Mouse (Mus musculus) heart, embryonic 14.5 days (tissue): ENCODE measurements around the gene Gtf2h5. TPM values are rescaled to one million over a fixed set of nuclear protein-coding genes. Genes with fewer than 3 reads are reported as not detected.

Experiments used
- ATAC-seq: fragments of 200-750 bp; cut with Nextera tagmentation; 2 replicates; pipeline ENCODE4 v1.8.0; 2017; ENCODE audit warnings: low read depth, moderate TSS enrichment; ENCODE audit not compliant: insufficient number of reproducible peaks, insufficient read depth, low FRiP score
- H3K27ac ChIP-seq, 2 experiments: fragments of 200-500 bp in 1 of 2; fragments of 300-500 bp in 1 of 2; sonication (generic) in 1 of 2; replicated peaks in 1 of 2; 2 replicates each; pipeline ENCODE4 v1.5.1; 2012 to 2014; ENCODE audit warnings: low read depth in 2 of 2, low read length in 2 of 2, control low read depth in 1 of 2, mild to moderate bottlenecking in 1 of 2, mixed read lengths in 1 of 2; ENCODE audit not compliant: control insufficient read depth in 1 of 2, insufficient read depth in 1 of 2
- H3K27me3 ChIP-seq: fragments of 300-500 bp; sonication (generic); 2 replicates; pipeline ENCODE4 v1.6.1; 2014; ENCODE audit warnings: mild to moderate bottlenecking, low read length, control low read depth; ENCODE audit not compliant: control insufficient read depth, insufficient read depth
- H3K36me3 ChIP-seq: fragments of 300-500 bp; sonication (generic); 2 replicates; pipeline ENCODE4 v1.6.1; 2014; ENCODE audit warnings: mild to moderate bottlenecking, control low read depth, low read length, mixed read lengths; ENCODE audit not compliant: control insufficient read depth, insufficient read depth
- H3K4me1 ChIP-seq, 2 experiments: fragments of 200-500 bp in 1 of 2; fragments of 300-500 bp in 1 of 2; sonication (generic) in 1 of 2; 2 replicates each; pipeline ENCODE4 v1.6.1; 2012 to 2014; ENCODE audit warnings: low read length in 2 of 2, control low read depth in 1 of 2, mixed read lengths in 1 of 2; ENCODE audit not compliant: control insufficient read depth in 2 of 2, insufficient read depth in 2 of 2
- H3K4me2 ChIP-seq: fragments of 300-500 bp; sonication (generic); 2 replicates; pipeline ENCODE4 v1.6.1; 2014; ENCODE audit warnings: mild to moderate bottlenecking, low read length
- H3K4me3 ChIP-seq, 2 experiments: fragments of 200-500 bp in 1 of 2; fragments of 300-500 bp in 1 of 2; sonication (generic) in 1 of 2; 2 replicates each; pipeline ENCODE4 v1.5.1; 2012 to 2014; ENCODE audit warnings: low read length in 2 of 2, mild to moderate bottlenecking in 2 of 2, control low read depth in 1 of 2, low read depth in 1 of 2, moderate library complexity in 1 of 2; ENCODE audit not compliant: control insufficient read depth in 1 of 2, insufficient read depth in 1 of 2
- H3K9ac ChIP-seq: fragments of 300-500 bp; sonication (generic); 2 replicates; pipeline ENCODE4 v1.6.1; 2014; ENCODE audit warnings: mild to moderate bottlenecking, low read length
- H3K9me3 ChIP-seq: fragments of 300-500 bp; sonication (generic); 2 replicates; pipeline ENCODE4 v1.6.1; 2016; ENCODE audit warnings: low read length, control low read depth; ENCODE audit not compliant: control insufficient read depth
- WGBS: fragments of 180-500 bp; shearing (Covaris S2); extraction: QIAGEN DNeasy Blood & Tissue Kit; methylation state at CpG from one replicate; pipeline ENCODE4 v1.1.7; 2014; 5-methylcytosine and 5-hydroxymethylcytosine counted together
- polyA plus RNA-seq: library from polyadenylated mRNA; unstranded; fragments of >200 nt; fragmentation: Nextera tagmentation; extraction: Ambion mirVana; gene quantifications from 2 replicates; pipeline ENCODE4 v1.2.1, GENCODE M21; 2014

The Gtf2h5 gene
- polyA plus RNA-seq, 1 experiment from 2014 or later, result 163 TPM

- H3K4me3 ChIP-seq, result no peak overlapping the region
- H3K4me2 ChIP-seq, result no peak overlapping the region
- no peaks in the 10 kb centered on the region for H3K27me3 ChIP-seq
- 87% methylated on average over 6 of the region's 6 CpGs for WGBS
- H3K9me3 ChIP-seq, result no peaks in the 10 kb centered on the region
- H3K4me1 ChIP-seq, result no peaks in the 10 kb centered on the region
- no peak for ATAC-seq
- H3K9ac ChIP-seq, result no peak overlapping the region
- peaks cover 23% of the 10 kb centered on the region for H3K36me3 ChIP-seq
- H3K27ac ChIP-seq, result no peak overlapping the region
These were observed 12.0 kb downstream of the Gtf2h5 start for GRCm38 (mm10) chr17:6091604-6092003.

- Histone ChIP-seq H3K27ac (no peak overlapping the region), H3K9ac (no peak overlapping the region), H3K27me3 (no peaks in the 10 kb centered on the region), H3K4me2 (no peak overlapping the region), H3K4me1 (no peaks in the 10 kb centered on the region), H3K9me3 (no peaks in the 10 kb centered on the region), H3K4me3 (no peak overlapping the region), H3K36me3 (peaks cover 4% of the 10 kb centered on the region; the same call in 1 of the 2 replicates)
- ATAC-seq, result no peak
These were observed 16.0 kb downstream of the Gtf2h5 start for GRCm38 (mm10) chr17:6095579-6095978.

GRCm38 (mm10) chr17:6097884-6098283, 18.3 kb downstream of the Gtf2h5 start:
- 22% methylated on average over 4 of the region's 4 CpGs for WGBS
- H3K9ac ChIP-seq, result no peak overlapping the region
- H3K27me3 ChIP-seq, result no peaks in the 10 kb centered on the region
- H3K27ac ChIP-seq, result no peak overlapping the region
- no peak for ATAC-seq
- no peaks in the 10 kb centered on the region for H3K4me1 ChIP-seq
- H3K4me2 ChIP-seq, result no peak overlapping the region
- no peaks in the 10 kb centered on the region for H3K36me3 ChIP-seq
- no peaks in the 10 kb centered on the region for H3K9me3 ChIP-seq
- H3K4me3 ChIP-seq, result no peak overlapping the region

GRCm38 (mm10) chr17:6102287-6102686, 22.7 kb downstream of the Gtf2h5 start:
- Histone ChIP-seq H3K36me3 (no peaks in the 10 kb centered on the region), H3K4me1 (no peaks in the 10 kb centered on the region)
- WGBS, result 84% methylated on average over 3 of the region's 3 CpGs

GRCm38 (mm10) chr17:6103566-6103965, 24.0 kb downstream of the Gtf2h5 start:
- H3K4me3 ChIP-seq, result no peak overlapping the region
- no peaks in the 10 kb centered on the region for H3K9me3 ChIP-seq
- no peaks in the 10 kb centered on the region for H3K27me3 ChIP-seq
- H3K4me2 ChIP-seq, result no peak overlapping the region
- no peak overlapping the region for H3K27ac ChIP-seq
- no peak for ATAC-seq
- H3K4me1 ChIP-seq, result peaks cover 5 to 11% of the 10 kb centered on the region in 2 experiments; a peak in 3 of 4 replicates
- no peak overlapping the region for H3K9ac ChIP-seq
- no peaks in the 10 kb centered on the region for H3K36me3 ChIP-seq
- WGBS, result 76% methylated on average over 6 of the region's 6 CpGs

More at GRCm38 (mm10) chr17:6102287-6102686, 22.7 kb downstream of the Gtf2h5 start:
- no peaks in the 10 kb centered on the region for H3K27me3 ChIP-seq
- H3K27ac ChIP-seq, result no peak overlapping the region
- no peak overlapping the region for H3K4me3 ChIP-seq
- no peak for ATAC-seq
- no peaks in the 10 kb centered on the region for H3K9me3 ChIP-seq
- no peak overlapping the region for H3K9ac ChIP-seq
- no peak overlapping the region for H3K4me2 ChIP-seq

GRCm38 (mm10) chr17:6106361-6107014, 26.9 kb downstream of the Gtf2h5 start, which contains the start of gene Tulp4:
Gene Tulp4, plus strand, starts transcription at chr17:6106437.
- peak; percentile 95 for ATAC-seq
- WGBS, result under 1% methylated on average over 57 of the region's 76 CpGs
- H3K27ac ChIP-seq, result peak within 1 kb of the TSS; percentile 88 to 89
- peaks cover 5 to 16% of the 10 kb centered on the region in 2 experiments for H3K4me1 ChIP-seq
- H3K36me3 ChIP-seq, result peaks cover 10% of the 10 kb centered on the region
- H3K9me3 ChIP-seq, result no peaks in the 10 kb centered on the region
- H3K9ac ChIP-seq, result peak within 1 kb of the TSS; percentile 94
- H3K4me3 ChIP-seq, result peak within 1 kb of the TSS; percentile 89 to 92
- H3K4me2 ChIP-seq, result peak within 1 kb of the TSS; percentile 86
- no peaks in the 10 kb centered on the region for H3K27me3 ChIP-seq

GRCm38 (mm10) chr17:6107015-6107601, 27.5 kb downstream of the Gtf2h5 start:
- H3K9me3 ChIP-seq, result no peaks in the 10 kb centered on the region
- WGBS, result under 1% methylated on average over 34 of the region's 50 CpGs
- H3K4me1 ChIP-seq, result peaks cover 5 to 16% of the 10 kb centered on the region in 2 experiments
- H3K27ac ChIP-seq, result peak overlapping the region; percentile 65 to 89
- H3K4me2 ChIP-seq, result peak overlapping the region; percentile 86
- no peaks in the 10 kb centered on the region for H3K27me3 ChIP-seq
- H3K4me3 ChIP-seq, result peak overlapping the region; percentile 89 to 92
- H3K36me3 ChIP-seq, result peaks cover 10% of the 10 kb centered on the region
- H3K9ac ChIP-seq, result peak overlapping the region; percentile 94
- ATAC-seq, result 0 out of 2 replicates have a peak, but pooled peaks have one; percentile 5
